Mouse (Mus musculus) retina, adult 2 months (tissue): ENCODE results near the gene Mrpl51.

Source experiments
- DNase-seq: peaks from one replicate; pipeline ENCODE4 v3.0.0-alpha.2; 2012; ENCODE audit warnings: low read depth, low spot score

The Mrpl51 gene

GRCm38 (mm10) chr6:125191332-125192015 is at the start of gene Mrpl51, which contains the start of gene Ncapd2:
Gene Mrpl51 (plus strand): TSS chr6:125191801.
Gene Ncapd2 (minus strand): TSS chr6:125191701.
- DNase-seq: peak; percentile 89

GRCm38 (mm10) chr6:125142436-125142835 is 49.2 kb upstream of the Mrpl51 start:
- no peak for DNase-seq

- no peak for DNase-seq
These were observed 48.5 kb upstream of the Mrpl51 start for GRCm38 (mm10) chr6:125143128-125143527.

DNA sequence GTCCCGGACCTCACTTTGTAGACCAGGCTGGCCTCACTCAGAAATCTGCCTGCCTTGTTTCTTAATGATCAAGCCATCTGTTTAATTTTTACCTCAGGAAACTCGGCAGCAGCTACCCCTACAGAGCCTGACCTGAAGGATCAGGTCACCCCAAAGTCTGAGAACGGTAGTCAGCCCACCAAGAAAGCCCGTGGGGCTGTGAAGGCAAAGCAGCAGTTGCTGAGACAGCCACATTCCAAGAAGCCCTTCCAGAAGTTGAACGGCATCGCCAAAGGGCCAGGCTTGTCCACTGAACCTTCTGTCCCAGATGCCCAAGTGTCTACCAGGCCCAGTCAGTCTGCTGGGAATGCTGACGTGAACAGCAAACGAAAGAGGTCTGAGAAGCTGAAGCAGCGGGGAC is 47.7 kb upstream of the Mrpl51 start:
- no peak for DNase-seq

DNA sequence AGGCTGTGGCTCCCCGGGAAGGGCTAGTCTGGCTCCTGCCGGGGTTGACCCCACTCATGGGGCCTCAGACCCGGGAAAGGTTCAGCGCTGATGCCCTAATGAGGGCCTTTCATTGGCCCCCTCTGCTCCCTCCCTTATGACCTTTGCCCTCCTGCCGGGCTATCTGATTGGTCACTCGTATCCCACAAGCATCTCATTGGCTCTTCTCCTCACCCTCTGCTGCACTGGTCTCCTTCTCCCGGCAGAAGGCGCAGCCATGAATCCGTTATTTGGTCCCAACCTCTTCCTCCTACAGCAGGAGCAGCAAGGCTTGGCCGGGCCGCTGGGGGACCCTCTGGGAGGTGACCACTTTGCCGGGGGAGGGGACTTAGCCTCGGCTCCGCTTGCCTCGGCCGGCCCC is 46.6 kb upstream of the Mrpl51 start, which contains the start of gene Iffo1:
Gene Iffo1, plus strand, starts transcription at position 241 of the 400 bp plus-strand sequence.
- peak; percentile 88 for DNase-seq

GRCm38 (mm10) chr6:125145479-125145951 is 46.1 kb upstream of the Mrpl51 start:
- DNase-seq: no peak

DNA sequence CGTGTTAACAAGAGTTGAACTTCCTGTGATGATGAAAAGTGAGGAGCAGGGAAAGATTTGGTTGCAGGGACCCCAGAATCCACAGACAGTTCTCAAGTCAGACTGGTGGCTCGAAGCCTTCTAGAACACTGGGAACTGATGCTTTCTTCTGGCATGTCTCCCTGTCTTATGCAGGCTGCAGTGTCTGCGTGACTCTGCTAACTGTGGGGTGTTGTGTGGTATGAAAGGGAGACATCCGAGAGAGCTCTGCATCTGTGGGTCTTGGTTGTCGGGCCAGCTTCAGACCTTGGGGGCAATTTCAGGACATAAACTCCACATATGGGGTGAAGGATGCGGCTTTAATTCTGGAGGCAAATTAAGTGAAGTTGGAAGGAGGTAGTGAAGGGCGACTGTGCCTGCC is 45.5 kb upstream of the Mrpl51 start:
- no peak for DNase-seq

DNA sequence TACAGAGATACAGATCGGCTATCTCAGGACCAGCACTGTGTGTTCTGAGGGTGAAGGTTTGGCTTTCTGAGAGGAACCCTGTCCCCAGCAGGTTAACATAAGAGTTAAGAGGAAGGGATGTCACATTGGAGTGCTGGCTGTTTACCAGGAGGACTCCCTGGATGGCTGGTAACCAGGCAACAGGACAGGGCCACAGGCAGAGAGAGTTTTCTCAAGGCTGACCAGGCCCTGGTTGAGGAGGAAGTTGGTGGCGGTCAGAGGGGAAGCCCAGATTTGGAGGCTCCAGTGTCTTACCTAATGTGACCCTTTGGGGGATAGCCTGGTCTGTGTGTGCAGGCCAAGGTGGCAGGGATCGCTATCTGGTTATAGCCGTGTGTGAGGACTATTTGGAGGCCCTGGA is 44.8 kb upstream of the Mrpl51 start:
- no peak for DNase-seq

DNA sequence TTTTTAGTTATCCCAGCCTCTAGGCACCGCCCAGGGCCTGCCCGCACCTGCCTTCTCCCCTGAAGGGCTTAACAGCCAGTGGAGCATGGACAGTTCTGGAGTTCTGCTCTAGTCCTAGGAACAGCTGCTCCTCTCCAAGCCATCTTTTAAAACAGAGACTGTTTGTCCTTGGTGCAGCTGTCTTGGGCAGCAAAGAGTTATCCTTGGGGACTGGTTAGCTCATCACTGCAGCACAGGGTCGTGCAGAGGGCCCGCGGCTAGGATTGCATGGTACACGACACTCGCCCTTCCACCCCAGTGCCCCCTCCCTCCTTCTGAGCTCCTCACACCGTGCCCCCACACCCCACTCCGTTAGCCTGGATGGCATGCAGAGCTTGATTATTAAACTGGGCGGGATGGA is 44.3 kb upstream of the Mrpl51 start:
- no peak for DNase-seq

GRCm38 (mm10) chr6:125148251-125148925 is 43.2 kb upstream of the Mrpl51 start:
- DNase-seq: no peak

DNA sequence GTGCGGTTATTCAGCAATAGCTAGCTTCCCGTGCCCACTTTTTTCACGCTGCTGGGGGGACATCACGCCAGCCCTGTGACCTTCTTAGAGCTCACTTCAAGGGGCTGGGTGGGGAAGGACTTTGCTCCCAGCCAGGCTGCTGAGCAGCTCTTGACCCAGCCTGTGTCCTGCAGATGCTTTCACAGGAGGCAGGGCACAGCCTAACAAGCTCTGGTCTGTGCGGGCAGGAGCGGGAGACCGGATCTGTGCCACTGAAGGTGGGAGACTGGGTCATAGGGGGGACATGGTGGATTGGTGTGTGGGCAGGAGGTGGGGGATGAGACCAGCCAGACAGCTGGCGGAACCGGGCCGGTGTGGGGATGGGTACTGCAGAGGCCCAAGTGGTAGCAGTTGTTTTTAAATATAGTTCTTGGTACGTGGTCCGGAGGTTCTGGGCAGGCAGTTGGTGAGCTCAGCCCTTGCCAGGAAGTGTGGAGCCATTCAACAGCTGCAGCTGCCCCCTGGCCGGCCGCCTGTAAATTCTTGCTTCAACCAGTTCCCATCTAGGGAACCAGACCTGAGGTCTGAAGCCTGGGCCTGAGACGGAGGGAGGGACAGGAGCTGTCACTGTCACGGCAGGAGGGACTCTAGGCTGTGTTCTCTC is 42.6 kb upstream of the Mrpl51 start:
- DNase-seq: no peak

DNA sequence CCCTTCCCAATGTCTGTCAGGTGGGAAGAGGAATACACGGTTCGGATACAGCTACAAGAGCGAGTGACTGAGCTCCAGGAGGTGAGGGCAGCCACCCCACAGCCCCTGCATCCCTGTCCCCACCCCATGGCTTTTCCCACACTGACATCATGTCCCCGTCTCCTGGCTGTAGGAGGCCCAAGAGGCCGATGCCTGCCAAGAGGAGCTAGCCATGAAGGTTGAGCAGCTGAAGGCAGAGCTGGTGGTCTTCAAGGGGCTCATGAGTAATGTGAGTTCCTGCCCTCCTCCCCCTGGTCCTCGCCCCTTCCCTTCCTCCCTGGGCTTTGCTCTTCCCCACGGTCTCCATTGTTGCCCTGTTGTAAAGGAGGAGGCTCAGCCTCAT is 42.0 kb upstream of the Mrpl51 start:
- no peak for DNase-seq

DNA sequence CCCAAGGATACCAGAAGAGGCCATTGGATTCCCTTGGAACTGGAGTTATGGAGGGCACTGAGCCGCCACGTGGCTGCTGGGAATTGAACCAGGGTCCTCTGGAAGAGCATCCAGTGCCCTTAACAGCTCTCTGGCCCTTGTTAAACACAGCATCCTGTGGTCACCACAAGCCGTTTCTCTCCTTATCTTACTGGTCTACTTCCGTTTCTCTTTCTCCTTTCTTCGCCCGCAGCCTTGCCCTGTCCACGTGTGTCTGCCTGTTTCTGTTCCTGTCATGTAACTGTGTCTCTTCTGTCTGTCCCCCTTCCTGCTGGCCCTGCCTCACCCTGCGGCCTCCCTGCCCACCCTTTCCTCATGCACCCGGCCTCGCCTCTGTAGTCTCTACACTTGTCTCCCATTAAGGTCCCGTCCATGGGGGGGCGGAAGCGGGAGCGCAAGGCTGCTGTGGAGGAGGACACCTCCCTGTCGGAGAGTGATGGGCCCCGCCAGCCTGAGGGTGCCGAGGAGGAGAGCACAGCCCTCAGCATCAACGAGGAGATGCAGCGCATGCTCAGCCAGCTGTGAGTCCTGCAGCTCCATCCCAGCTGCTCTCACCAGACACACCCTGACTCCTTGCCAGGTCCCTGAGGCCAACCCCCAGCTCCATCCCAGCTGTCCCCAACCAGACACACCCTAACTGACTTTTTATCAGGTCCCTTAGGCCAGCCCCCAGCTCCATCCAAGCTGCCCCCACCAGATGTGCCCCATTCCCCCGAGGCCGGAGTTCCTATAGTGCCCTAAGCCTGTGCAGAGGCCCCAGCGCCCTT is 39.2 kb upstream of the Mrpl51 start:
- no peak for DNase-seq

DNA sequence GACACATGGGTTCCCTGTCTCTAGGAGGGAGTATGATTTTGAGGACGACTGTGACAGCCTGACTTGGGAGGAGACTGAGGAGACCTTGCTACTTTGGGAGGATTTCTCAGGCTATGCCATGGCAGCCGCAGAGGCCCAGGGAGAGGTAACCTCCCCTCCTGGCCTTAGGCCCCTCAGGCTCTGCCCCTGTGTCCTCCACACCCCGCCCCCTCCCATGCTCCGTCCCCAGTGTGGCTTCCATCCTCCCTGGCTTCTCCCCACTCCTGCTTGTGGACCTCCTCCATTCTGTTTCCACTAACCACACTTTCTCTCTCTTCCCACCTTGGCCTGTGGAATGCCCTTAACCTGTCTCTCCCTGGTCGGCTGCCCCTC is 38.6 kb upstream of the Mrpl51 start:
- DNase-seq: no peak

GRCm38 (mm10) chr6:125153682-125154081 is 37.9 kb upstream of the Mrpl51 start:
- DNase-seq: no peak

GRCm38 (mm10) chr6:125154550-125154949 is 37.1 kb upstream of the Mrpl51 start:
- DNase-seq: no peak

DNA sequence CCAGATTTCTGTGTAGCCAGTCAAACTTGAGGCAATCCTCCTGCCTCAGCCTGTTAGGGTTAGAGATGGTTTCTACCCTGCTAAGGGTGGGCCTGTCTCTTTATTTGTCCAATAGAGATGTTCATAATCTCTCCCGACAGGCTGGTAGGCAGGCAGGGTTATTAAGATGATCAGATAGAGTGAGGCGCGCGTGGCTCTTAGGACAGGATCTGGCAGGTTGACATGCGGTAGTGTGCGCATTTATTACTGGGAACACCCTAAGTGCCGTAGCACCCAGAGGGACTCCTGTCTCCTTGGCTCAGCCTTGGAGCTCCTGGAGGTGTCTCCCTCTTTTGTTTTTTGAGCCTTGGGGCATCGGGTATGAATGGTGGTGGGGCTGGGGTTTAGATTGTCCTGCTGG is 36.3 kb upstream of the Mrpl51 start:
- no peak for DNase-seq

- DNase-seq: no peak
These were observed 35.1 kb upstream of the Mrpl51 start for GRCm38 (mm10) chr6:125156491-125156890.

DNA sequence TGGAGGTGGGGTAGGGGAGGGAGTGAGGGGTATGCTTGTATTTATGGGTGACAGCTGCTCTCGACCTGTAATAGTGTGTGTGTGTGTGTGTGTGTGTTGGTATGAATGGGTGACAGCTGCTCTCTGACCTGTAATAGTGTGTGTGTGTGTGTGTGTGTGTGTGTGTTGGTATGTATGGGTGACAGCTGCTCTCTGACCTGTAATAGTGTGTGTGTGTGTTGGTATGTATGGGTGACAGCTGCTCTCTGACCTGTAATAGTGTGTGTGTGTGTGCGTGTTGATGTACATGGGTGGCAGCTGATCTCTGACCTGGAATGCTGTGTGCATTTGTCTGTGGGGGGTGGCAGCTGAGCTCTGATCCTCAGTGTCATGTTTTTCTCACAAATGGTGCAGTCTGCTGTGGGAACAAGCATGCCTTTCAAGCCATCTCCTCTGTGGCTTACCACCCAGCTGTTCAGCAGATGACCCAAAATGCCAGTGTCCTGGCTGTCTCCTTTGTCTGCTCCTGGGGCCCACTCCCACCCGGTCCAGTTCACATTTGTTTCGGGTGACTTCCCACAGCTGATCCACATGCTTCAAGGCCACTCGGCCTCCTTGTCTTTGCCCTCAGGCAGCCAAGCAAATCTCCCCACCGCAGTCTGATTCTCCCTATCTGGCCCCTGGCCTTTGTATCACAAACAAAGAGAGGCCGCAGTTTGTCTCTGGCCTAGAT is 34.5 kb upstream of the Mrpl51 start:
- DNase-seq: no peak

DNA sequence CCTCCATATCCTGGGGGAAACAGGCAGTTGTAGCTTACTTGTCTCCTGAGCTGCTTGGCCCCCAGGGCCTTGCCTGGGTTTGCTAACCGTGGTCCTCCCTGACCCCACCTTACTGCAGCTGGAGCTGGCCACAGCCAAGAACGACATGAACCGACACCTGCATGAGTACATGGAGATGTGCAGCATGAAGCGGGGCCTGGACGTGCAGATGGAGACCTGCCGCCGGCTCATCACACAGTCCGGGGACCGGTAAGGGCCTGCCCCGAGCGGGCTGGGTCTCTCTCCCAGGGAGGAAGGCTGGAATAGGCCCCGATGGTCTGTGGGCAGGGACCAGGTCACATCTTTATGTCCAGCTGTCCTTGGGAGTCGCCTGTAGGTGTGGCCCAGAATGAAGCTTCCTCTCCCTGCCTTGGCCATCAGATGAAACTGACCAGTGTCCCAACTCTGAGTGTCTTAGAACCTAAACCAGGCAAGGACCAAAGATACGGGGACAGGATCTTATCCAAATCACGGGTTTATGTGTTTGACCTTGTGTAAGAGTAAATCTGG is 32.6 kb upstream of the Mrpl51 start:
- no peak for DNase-seq
